Mouse (Mus musculus): ENCODE measurements around the gene Spryd3. TPM values are rescaled to one million over a fixed set of nuclear protein-coding genes. Genes with fewer than 3 reads are reported as not detected.

Spryd3 gene
- polyA plus RNA-seq, 1 experiment = 1.1 TPM

- no peaks in the 10 kb centered on the region for H3K9me3 ChIP-seq (ENCODE audit: control insufficient read depth, low read length)
- H3K27me3 ChIP-seq (ENCODE audit: control insufficient read depth) = no peaks in the 10 kb centered on the region
- H3K4me3 ChIP-seq (replicated peaks) = no peak overlapping the region
- H3K36me3 ChIP-seq (ENCODE audit: control insufficient read depth) = peaks cover 71% of the 10 kb centered on the region
- peaks cover 7% of the 10 kb centered on the region for H3K4me1 ChIP-seq (ENCODE audit: control insufficient read depth)
- TF ChIP-seq GATA1 (IDR thresholded peaks at IDR 0.05; ENCODE audit: low read length) (no peak), TAL1 (IDR thresholded peaks at IDR 0.05; ENCODE audit: low read length) (no peak)
Observed at GRCm38 (mm10) chr15:102118591-102118990, 17.4 kb downstream of the Spryd3 start.

GRCm38 (mm10) chr15:102117461-102118443 is 18.3 kb downstream of the Spryd3 start:
- Histone ChIP-seq H3K4me1 (ENCODE audit: control insufficient read depth) (peaks cover 7% of the 10 kb centered on the region), H3K9me3 (ENCODE audit: control insufficient read depth, low read length) (no peaks in the 10 kb centered on the region), H3K36me3 (ENCODE audit: control insufficient read depth) (peaks cover 67% of the 10 kb centered on the region), H3K4me3 (replicated peaks) (no peak overlapping the region), H3K27me3 (ENCODE audit: control insufficient read depth) (no peaks in the 10 kb centered on the region)
- TF ChIP-seq TAL1 (IDR thresholded peaks at IDR 0.05; ENCODE audit: low read length) (no peak), GATA1 (IDR thresholded peaks at IDR 0.05; ENCODE audit: low read length) (no peak)

- Histone ChIP-seq H3K27me3 (ENCODE audit: control insufficient read depth) (no peaks in the 10 kb centered on the region), H3K4me3 (replicated peaks) (no peak overlapping the region), H3K4me1 (ENCODE audit: control insufficient read depth) (peaks cover 7% of the 10 kb centered on the region), H3K36me3 (ENCODE audit: control insufficient read depth) (peaks cover 60% of the 10 kb centered on the region), H3K9me3 (ENCODE audit: control insufficient read depth, low read length) (no peaks in the 10 kb centered on the region)
- TF ChIP-seq TAL1 (IDR thresholded peaks at IDR 0.05; ENCODE audit: low read length) (no peak), GATA1 (IDR thresholded peaks at IDR 0.05; ENCODE audit: low read length) (no peak)
Observed at GRCm38 (mm10) chr15:102116753-102117415, 19.1 kb downstream of the Spryd3 start.

GRCm38 (mm10) chr15:102115731-102116231 is 20.3 kb downstream of the Spryd3 start:
- no peak overlapping the region for H3K4me3 ChIP-seq (replicated peaks)
- no peaks in the 10 kb centered on the region for H3K27me3 ChIP-seq (ENCODE audit: control insufficient read depth)
- peaks cover 54% of the 10 kb centered on the region for H3K36me3 ChIP-seq (ENCODE audit: control insufficient read depth)
- H3K4me1 ChIP-seq (ENCODE audit: control insufficient read depth) = peaks cover 7% of the 10 kb centered on the region
- H3K9me3 ChIP-seq (ENCODE audit: control insufficient read depth, low read length) = no peaks in the 10 kb centered on the region
- TF ChIP-seq TAL1 (IDR thresholded peaks at IDR 0.05; ENCODE audit: low read length) (no peak), GATA1 (IDR thresholded peaks at IDR 0.05; ENCODE audit: low read length) (no peak)

GRCm38 (mm10) chr15:102114651-102115260 is 21.3 kb downstream of the Spryd3 start:
- Histone ChIP-seq H3K4me3 (replicated peaks) (no peak overlapping the region), H3K36me3 (ENCODE audit: control insufficient read depth) (peaks cover 45% of the 10 kb centered on the region), H3K9me3 (ENCODE audit: control insufficient read depth, low read length) (no peaks in the 10 kb centered on the region), H3K27me3 (ENCODE audit: control insufficient read depth) (0 out of 2 replicates have a peak, but pooled peaks cover 2% of the 10 kb centered on the region), H3K4me1 (ENCODE audit: control insufficient read depth) (peaks cover 7% of the 10 kb centered on the region)
- TF ChIP-seq TAL1 (IDR thresholded peaks at IDR 0.05; ENCODE audit: low read length) (no peak), GATA1 (IDR thresholded peaks at IDR 0.05; ENCODE audit: low read length) (no peak)

GRCm38 (mm10) chr15:102113674-102114073 is 22.4 kb downstream of the Spryd3 start:
- Histone ChIP-seq H3K27me3 (ENCODE audit: control insufficient read depth) (0 out of 2 replicates have a peak, but pooled peaks cover 2% of the 10 kb centered on the region), H3K36me3 (ENCODE audit: control insufficient read depth) (peaks cover 34% of the 10 kb centered on the region), H3K4me1 (ENCODE audit: control insufficient read depth) (peaks cover 12% of the 10 kb centered on the region), H3K4me3 (replicated peaks) (no peak overlapping the region), H3K9me3 (ENCODE audit: control insufficient read depth, low read length) (no peaks in the 10 kb centered on the region)
- TF ChIP-seq GATA1 (IDR thresholded peaks at IDR 0.05; ENCODE audit: low read length) = no peak
- no peak for TF ChIP-seq TAL1 (IDR thresholded peaks at IDR 0.05; ENCODE audit: low read length)

- Histone ChIP-seq H3K4me1 (ENCODE audit: control insufficient read depth) (peaks cover 15% of the 10 kb centered on the region), H3K9me3 (ENCODE audit: control insufficient read depth, low read length) (no peaks in the 10 kb centered on the region), H3K36me3 (ENCODE audit: control insufficient read depth) (peaks cover 26% of the 10 kb centered on the region), H3K4me3 (replicated peaks) (no peak overlapping the region), H3K27me3 (ENCODE audit: control insufficient read depth) (peaks cover 3% of the 10 kb centered on the region)
- TF ChIP-seq GATA1 (IDR thresholded peaks at IDR 0.05; ENCODE audit: low read length) (no peak), TAL1 (IDR thresholded peaks at IDR 0.05; ENCODE audit: low read length) (no peak)
Observed at GRCm38 (mm10) chr15:102112827-102113226, 23.2 kb downstream of the Spryd3 start.

- no peak overlapping the region for H3K4me3 ChIP-seq (replicated peaks)
- peaks cover 21% of the 10 kb centered on the region for H3K4me1 ChIP-seq (ENCODE audit: control insufficient read depth)
- H3K27me3 ChIP-seq (ENCODE audit: control insufficient read depth) = peaks cover 9% of the 10 kb centered on the region
- TF ChIP-seq TAL1 (IDR thresholded peaks at IDR 0.05; ENCODE audit: low read length) (no peak), GATA1 (IDR thresholded peaks at IDR 0.05; ENCODE audit: low read length) (no peak)
- peaks cover 19% of the 10 kb centered on the region for H3K36me3 ChIP-seq (ENCODE audit: control insufficient read depth)
- no peaks in the 10 kb centered on the region for H3K9me3 ChIP-seq (ENCODE audit: control insufficient read depth, low read length)
Observed at GRCm38 (mm10) chr15:102112181-102112580, 23.9 kb downstream of the Spryd3 start.
